Mouse (Mus musculus): Measurements from ENCODE around the gene Tufm.

Tufm gene

GRCm38 (mm10) chr7:126502023-126502741 is 15.0 kb downstream of the Tufm start:
- DNase-seq: peak; percentile 93

- DNase-seq: no peak
Measured at GRCm38 (mm10) chr7:126502751-126503150, 15.6 kb downstream of the Tufm start.

GRCm38 (mm10) chr7:126503273-126503878 is 16.2 kb downstream of the Tufm start, which contains the start of gene Atxn2l:
Gene Atxn2l (minus strand): TSS chr7:126503437.
- DNase-seq: peak; percentile 99

GRCm38 (mm10) chr7:126504913-126505312 is 17.8 kb downstream of the Tufm start:
- no peak for DNase-seq

GRCm38 (mm10) chr7:126507126-126507778 is 20.1 kb downstream of the Tufm start:
- no peak for DNase-seq

GRCm38 (mm10) chr7:126511287-126511686 is 24.1 kb downstream of the Tufm start:
- no peak for DNase-seq

- DNase-seq: no peak
Measured at GRCm38 (mm10) chr7:126518261-126518941, 31.2 kb downstream of the Tufm start.

- DNase-seq: no peak
Measured at GRCm38 (mm10) chr7:126519513-126519912, 32.4 kb downstream of the Tufm start.

GRCm38 (mm10) chr7:126523316-126523715 is 36.2 kb downstream of the Tufm start:
- no peak for DNase-seq

GRCm38 (mm10) chr7:126528166-126528577 is 41.0 kb downstream of the Tufm start:
- DNase-seq: peak; percentile 33

- DNase-seq: no peak
Measured at GRCm38 (mm10) chr7:126533434-126533833, 46.3 kb downstream of the Tufm start.

GRCm38 (mm10) chr7:126535766-126536165 is 48.6 kb downstream of the Tufm start:
- no peak for DNase-seq

GRCm38 (mm10) chr7:126536466-126536865 is 49.3 kb downstream of the Tufm start:
- no peak for DNase-seq

GRCm38 (mm10) chr7:126537820-126538585 is 50.8 kb downstream of the Tufm start:
- DNase-seq: peak; percentile 32
